ENCODE assay signal across 9 mouse cellular contexts in the genomic region with DNA sequence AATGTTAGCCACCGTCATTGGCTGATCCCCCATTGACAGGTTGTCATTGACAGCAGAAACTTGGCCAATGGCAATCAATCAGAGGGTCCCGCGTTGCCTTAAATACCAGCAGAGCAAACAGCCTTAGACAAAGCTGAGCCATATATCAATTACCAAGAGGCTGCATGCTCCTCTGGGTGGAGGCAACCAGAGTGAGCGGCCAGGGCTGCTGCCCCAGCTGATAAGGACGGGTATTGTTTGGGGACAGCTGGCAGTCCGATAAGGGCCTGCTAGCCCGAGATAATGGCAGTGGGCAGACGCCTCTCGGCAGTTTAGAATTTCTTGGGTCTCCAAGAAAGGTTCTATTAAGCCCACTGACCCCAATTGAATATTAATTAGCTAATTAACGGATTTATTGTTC. TPM values are rescaled to one million over a fixed set of nuclear protein-coding genes. Genes with fewer than 3 reads are reported as not detected.
DNase-seq lines count a peak whose midpoint lies in the region; ATAC-seq and TF ChIP-seq lines count a peak whose summit lies in the region.
"Had no signal": no experiment of that assay in that cellular context is flagged by ENCODE, and none has a peak within 500 bp of the region (broad histone marks: within the 10 kb centered on the region; RNA-seq: fewer than 3 reads in every experiment).

No protein-coding gene starts in this region.

- intact Hi-C loops in gastrocnemius, adult 2 months (cut with DNase I), result no loop called here

- H3K27ac ChIP-seq in intestine, embryonic 15.5 days, result no peak overlapping the region
- no peak overlapping the region for H3K27ac ChIP-seq in intestine, postnatal 0 days (ENCODE audit: low read depth, low read length)
- peak overlapping the region; percentile 26; the same call in 1 of the 2 replicates for H3K27ac ChIP-seq in forebrain, embryonic 11.5 days (ENCODE audit: low read depth, low read length)
- H3K27ac ChIP-seq in liver, embryonic 15.5 days (replicated peaks), result peak overlapping the region; percentile 85
- H3K27ac ChIP-seq in gastrocnemius, adult 2 months, result no peak overlapping the region

- DNase-seq in forebrain, embryonic 11.5 days (ENCODE audit: low spot score), result peak; percentile 74
- peak; percentile 68 to 81 for DNase-seq in spleen, postnatal 10 days (ENCODE audit: low spot score in 2 of 2)
- DNase-seq in cerebellum, postnatal 36 days, result no peak
- no peak for DNase-seq in adrenal gland, adult (ENCODE audit: inconsistent age in 2 of 2, low spot score in 1 of 2)
- no peak for DNase-seq in gastrocnemius, adult 2 months
- DNase-seq: lung, postnatal 14 days had no signal

- WGBS in intestine, embryonic 15.5 days, result 31% methylated on average over 10 of the region's 10 CpGs
- WGBS in intestine, postnatal 0 days, result 18% methylated on average over 10 of the region's 10 CpGs
- WGBS in forebrain, embryonic 11.5 days, result 23% methylated on average over 10 of the region's 10 CpGs
- 3% methylated on average over 10 of the region's 10 CpGs for WGBS in liver, embryonic 15.5 days (ENCODE audit: insufficient replicate concordance)

- peak; percentile 73 for ATAC-seq in intestine, embryonic 15.5 days
- ATAC-seq in intestine, postnatal 0 days, result no peak
- ATAC-seq in forebrain, embryonic 11.5 days (replicated peaks; ENCODE audit: low FRiP score), result peak; percentile 85
- peak; percentile 87 for ATAC-seq in liver, embryonic 15.5 days (ENCODE audit: insufficient read depth)

- H3K9ac ChIP-seq in intestine, embryonic 15.5 days, result no peak overlapping the region
- no peak overlapping the region for H3K9ac ChIP-seq in intestine, postnatal 0 days (ENCODE audit: low read depth, low read length)
- no peak overlapping the region for H3K9ac ChIP-seq in forebrain, embryonic 11.5 days (ENCODE audit: low read length)
- no peak overlapping the region for H3K9ac ChIP-seq in liver, embryonic 15.5 days

- no peaks in the 10 kb centered on the region for H3K4me1 ChIP-seq in intestine, embryonic 15.5 days (replicated peaks)
- H3K4me1 ChIP-seq in intestine, postnatal 0 days (replicated peaks; ENCODE audit: control insufficient read depth, insufficient read depth, low read length), result no peaks in the 10 kb centered on the region
- peaks cover 14% of the 10 kb centered on the region for H3K4me1 ChIP-seq in forebrain, embryonic 11.5 days (replicated peaks; ENCODE audit: control insufficient read depth, insufficient read depth, low read length)
- H3K4me1 ChIP-seq in liver, embryonic 15.5 days (replicated peaks), result peaks cover 61% of the 10 kb centered on the region

- TF ChIP-seq CTCF in intestine, postnatal 0 days (IDR thresholded peaks at IDR 0.05; ENCODE audit: low read depth), result no peak
- no peak for TF ChIP-seq CTCF in gastrocnemius, adult 2 months (IDR thresholded peaks at IDR 0.05)

- no peaks in the 10 kb centered on the region for H3K9me3 ChIP-seq in intestine, embryonic 15.5 days
- no peaks in the 10 kb centered on the region for H3K9me3 ChIP-seq in intestine, postnatal 0 days (ENCODE audit: control insufficient read depth)
- no peaks in the 10 kb centered on the region for H3K9me3 ChIP-seq in forebrain, embryonic 11.5 days (ENCODE audit: control insufficient read depth, low read length)
- H3K9me3 ChIP-seq in liver, embryonic 15.5 days (replicated peaks), result no peaks in the 10 kb centered on the region

- no peak overlapping the region for H3K4me3 ChIP-seq in intestine, embryonic 15.5 days (replicated peaks)
- no peak overlapping the region for H3K4me3 ChIP-seq in intestine, postnatal 0 days (ENCODE audit: low read depth, low read length)
- no peak overlapping the region for H3K4me3 ChIP-seq in forebrain, embryonic 11.5 days (ENCODE audit: low read depth, low read length)
- no peak overlapping the region for H3K4me3 ChIP-seq in liver, embryonic 15.5 days (replicated peaks)
- no peak overlapping the region for H3K4me3 ChIP-seq in gastrocnemius, adult 2 months

- no peak overlapping the region for H3K4me2 ChIP-seq in intestine, embryonic 15.5 days (replicated peaks)
- H3K4me2 ChIP-seq in intestine, postnatal 0 days (replicated peaks; ENCODE audit: low read depth), result no peak overlapping the region
- H3K4me2 ChIP-seq in forebrain, embryonic 11.5 days (ENCODE audit: low read depth, low read length, severe bottlenecking), result 0 out of 2 replicates have a peak overlapping the region, but pooled peaks have one; percentile 1
- H3K4me2 ChIP-seq in liver, embryonic 15.5 days, result peak overlapping the region; percentile 55

- H3K27me3 ChIP-seq in intestine, embryonic 15.5 days (replicated peaks), result no peaks in the 10 kb centered on the region
- no peaks in the 10 kb centered on the region for H3K27me3 ChIP-seq in intestine, postnatal 0 days (replicated peaks; ENCODE audit: control insufficient read depth, insufficient read depth, low read length)
- peaks cover 10% of the 10 kb centered on the region; the same call in 1 of the 2 replicates for H3K27me3 ChIP-seq in forebrain, embryonic 11.5 days (ENCODE audit: control insufficient read depth, insufficient read depth, low read length)
- no peaks in the 10 kb centered on the region for H3K27me3 ChIP-seq in liver, embryonic 15.5 days

- H3K36me3 ChIP-seq in intestine, embryonic 15.5 days, result no peaks in the 10 kb centered on the region
- no peaks in the 10 kb centered on the region for H3K36me3 ChIP-seq in intestine, postnatal 0 days (ENCODE audit: control insufficient read depth, insufficient read depth)
- no peaks in the 10 kb centered on the region for H3K36me3 ChIP-seq in forebrain, embryonic 11.5 days (ENCODE audit: control insufficient read depth, insufficient read depth, low read length)
- H3K36me3 ChIP-seq in liver, embryonic 15.5 days (replicated peaks), result no peaks in the 10 kb centered on the region

RNA-seq across cellular contexts. Expression of a gene that starts 31.8 kb away (rescaled TPM):
- 2.0 and 2.9 TPM in 2 replicates for polyA plus RNA-seq in intestine, embryonic 15.5 days (2015; fragmentation: Nextera tagmentation; extraction: Ambion mirVana)
- polyA plus RNA-seq in intestine, postnatal 0 days (2015; fragmentation: Nextera tagmentation; extraction: Ambion mirVana), result 1.0 and 1.2 TPM in 2 replicates
- polyA plus RNA-seq in forebrain, embryonic 11.5 days (2014; fragmentation: Nextera tagmentation; extraction: Ambion mirVana), result 16.1 and 18.2 TPM in 2 replicates
- polyA plus RNA-seq in liver, embryonic 15.5 days (2015; fragmentation: Nextera tagmentation; extraction: Ambion mirVana), result 0.39 and 0.53 TPM in 2 replicates
- total RNA-seq in gastrocnemius, adult 2 months (2021), result 1 to 10 TPM; 1.7 to 2.1 TPM

Comparison
In these comparisons a context has a peak if more than half of its experiments do, and no peak if none do; other contexts are left out.
1. H3K27ac ChIP-seq: peak in forebrain, embryonic 11.5 days (single experiment) and liver, embryonic 15.5 days (single experiment); none in intestine, embryonic 15.5 days (single experiment), intestine, postnatal 0 days (single experiment) and gastrocnemius, adult 2 months (single experiment).
2. H3K4me2 ChIP-seq: peak in forebrain, embryonic 11.5 days (single experiment) and liver, embryonic 15.5 days (single experiment); none in intestine, embryonic 15.5 days (single experiment) and intestine, postnatal 0 days (single experiment).
3. DNase-seq: peak in forebrain, embryonic 11.5 days (single experiment) and spleen, postnatal 10 days (2 of 2); none in cerebellum, postnatal 36 days (0 of 2), adrenal gland, adult (0 of 2) and gastrocnemius, adult 2 months (single experiment).